Mouse (Mus musculus) 416B (cell line): ENCODE measurements around the gene Poll.
A peak's percentile ranks its signal among the peaks of the same experiment; 100 is the strongest.

Source experiments
- DNase-seq: peaks from one replicate; pipeline ENCODE4 v3.0.0; 2011; ENCODE audit warnings: low read depth

Gene Poll

DNA sequence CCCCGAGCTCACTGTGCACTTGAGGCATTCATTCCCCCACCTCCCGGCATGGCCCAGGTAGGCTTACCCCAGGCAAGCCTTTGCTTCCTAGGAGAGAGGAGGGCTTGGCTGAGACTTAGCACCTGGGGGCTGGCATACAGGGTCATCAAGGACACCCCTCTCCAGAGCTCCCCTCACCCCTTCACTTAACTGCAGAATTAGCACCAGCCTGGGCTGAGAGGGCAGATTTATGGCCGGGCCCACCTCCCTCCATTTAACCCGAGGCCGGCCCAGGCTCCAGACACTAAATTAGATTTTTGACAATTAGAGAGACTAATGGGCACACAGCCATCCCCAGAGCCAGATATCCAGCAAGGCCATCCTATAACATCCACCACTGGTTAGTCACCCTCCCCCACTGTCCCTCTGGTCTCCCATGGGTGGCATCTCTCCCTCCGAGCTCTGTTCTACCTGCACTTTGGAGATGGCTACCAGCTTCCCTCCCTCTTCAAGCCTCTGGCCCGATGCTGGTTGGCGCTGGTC, 25.1 kb downstream of the Poll start:
- no peak for DNase-seq

DNA sequence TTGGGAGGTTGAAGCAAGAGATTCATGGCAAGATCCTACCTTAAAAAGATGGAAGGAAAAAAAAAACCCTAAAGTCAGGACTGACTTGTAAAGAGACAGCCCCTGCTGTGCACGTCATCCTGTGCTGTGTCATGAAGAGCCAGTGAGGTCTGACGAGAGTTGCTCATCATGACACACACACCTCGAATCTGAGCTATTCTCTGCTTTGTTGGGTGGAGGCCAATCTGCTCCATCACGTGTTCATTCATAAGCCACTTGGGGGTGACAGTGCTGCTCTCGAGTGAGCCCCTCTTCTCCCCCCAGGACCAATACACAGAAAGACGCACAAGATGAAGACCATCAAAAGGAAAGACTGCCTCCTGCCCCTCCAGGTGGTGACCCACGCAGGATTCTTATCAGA, 26.7 kb downstream of the Poll start:
- DNase-seq, result peak; percentile 14

GRCm38 (mm10) chr19:45531554-45531953, 28.8 kb downstream of the Poll start:
- no peak for DNase-seq

DNA sequence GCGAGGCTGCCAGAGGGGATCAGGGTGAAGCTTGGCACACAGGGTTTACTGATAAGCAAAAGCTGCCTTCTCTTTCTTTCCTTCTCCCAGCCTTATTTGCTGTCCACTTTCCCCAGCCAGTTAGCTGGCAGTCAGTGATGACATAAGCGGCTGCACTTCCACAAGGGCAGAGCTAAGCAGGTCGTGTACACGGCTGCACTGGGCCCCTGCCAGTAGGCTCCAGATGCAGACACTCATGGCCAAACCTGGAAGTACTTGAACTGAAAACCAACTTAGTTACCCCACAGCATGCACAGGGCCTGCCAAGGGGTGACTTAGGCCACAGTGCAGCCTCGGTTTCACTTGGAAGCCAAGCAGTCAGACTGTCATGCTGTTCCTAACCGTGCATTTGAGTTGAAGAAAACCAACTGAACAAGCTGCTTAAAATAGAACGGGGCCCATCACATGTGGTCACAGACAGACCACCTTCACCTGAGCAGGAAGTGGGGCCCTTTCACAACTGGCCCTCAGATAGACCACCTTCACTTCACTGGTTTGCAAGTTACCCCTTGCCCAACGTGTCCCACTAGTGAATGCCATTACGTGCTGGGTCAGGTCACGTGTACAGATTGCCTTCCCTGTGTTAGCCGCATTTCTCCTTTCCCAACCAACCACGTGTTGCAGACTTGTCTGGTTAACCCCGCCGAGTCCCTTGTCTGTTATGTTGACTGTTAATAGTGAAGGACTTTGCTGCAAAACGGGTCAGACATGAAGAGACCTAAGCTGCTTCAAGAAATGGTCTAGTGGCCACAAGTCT, 29.9 kb downstream of the Poll start:
- no peak for DNase-seq

GRCm38 (mm10) chr19:45529294-45529693, 31.0 kb downstream of the Poll start:
- DNase-seq, result no peak

DNA sequence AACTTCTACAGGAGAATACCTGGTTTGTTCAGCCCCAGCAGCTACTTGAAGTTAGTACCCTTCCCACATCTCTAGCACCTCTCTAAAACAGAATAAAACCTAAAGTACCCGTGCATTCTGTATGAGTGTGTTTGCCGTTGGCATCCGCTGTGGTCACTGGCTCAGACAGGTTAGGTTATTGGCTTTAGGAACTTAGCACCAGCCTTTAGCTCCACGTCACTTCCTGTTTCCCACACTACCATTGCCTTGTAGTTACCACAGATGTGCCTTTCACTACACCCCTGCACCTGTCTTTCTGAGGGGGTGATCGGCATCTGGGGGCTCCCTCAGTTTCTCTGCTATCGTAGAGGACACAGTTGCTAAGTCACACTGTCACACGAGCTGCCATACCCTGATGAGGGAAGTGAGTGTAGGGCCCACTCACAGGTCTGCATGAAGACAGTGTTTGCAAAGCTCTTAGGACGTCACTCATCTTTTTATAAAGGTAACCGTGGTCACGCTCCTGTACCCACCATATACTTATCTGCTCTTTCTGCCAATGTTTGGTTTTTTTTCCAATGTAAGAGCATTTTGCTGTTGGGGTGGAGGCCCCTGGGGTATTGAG, 32.3 kb downstream of the Poll start:
- DNase-seq, result no peak

DNA sequence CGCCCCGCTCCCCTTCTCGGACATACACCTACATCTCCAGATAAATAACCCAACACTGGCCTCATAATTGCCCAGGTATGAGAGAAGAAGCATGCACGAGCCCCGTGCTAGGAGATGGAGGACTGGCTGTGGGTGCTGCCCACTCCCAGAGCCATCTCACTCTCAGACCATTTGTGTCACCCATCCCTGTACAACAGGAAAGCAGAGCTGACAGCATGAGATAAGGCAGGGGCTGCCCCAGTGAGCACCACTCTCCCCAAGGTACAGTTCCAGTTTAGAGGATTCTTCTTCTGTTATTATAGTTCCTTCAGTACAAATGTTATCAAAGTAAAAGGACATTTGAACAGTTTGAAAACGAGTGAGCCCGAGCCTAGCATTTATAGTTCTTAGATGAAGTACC, 32.9 kb downstream of the Poll start:
- DNase-seq, result no peak

DNA sequence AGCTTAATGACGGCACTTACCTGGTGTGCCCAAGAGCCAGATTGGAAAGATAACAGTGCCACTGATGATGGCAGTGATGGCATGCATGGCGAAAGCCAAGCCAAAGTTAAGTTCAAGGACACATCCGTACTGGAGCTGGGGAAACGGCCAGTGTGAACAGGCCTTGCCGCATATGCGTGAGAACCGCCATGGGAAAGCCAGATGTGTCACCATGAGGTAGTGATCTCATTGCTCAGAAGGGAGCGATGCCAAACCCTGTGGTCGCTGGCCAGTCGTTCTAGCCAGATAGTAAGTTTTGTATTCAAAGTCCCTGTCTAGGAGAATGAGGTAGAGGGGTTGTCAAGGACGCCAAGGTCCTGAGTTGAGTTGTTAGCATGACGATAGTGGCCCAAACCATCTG, 44.1 kb downstream of the Poll start:
- DNase-seq, result no peak

- DNase-seq, result no peak
Observed at GRCm38 (mm10) chr19:45515341-45515740, 45.0 kb downstream of the Poll start.

GRCm38 (mm10) chr19:45511406-45511805, 48.9 kb downstream of the Poll start:
- DNase-seq, result no peak

GRCm38 (mm10) chr19:45510680-45511079, 49.7 kb downstream of the Poll start:
- DNase-seq, result no peak

DNA sequence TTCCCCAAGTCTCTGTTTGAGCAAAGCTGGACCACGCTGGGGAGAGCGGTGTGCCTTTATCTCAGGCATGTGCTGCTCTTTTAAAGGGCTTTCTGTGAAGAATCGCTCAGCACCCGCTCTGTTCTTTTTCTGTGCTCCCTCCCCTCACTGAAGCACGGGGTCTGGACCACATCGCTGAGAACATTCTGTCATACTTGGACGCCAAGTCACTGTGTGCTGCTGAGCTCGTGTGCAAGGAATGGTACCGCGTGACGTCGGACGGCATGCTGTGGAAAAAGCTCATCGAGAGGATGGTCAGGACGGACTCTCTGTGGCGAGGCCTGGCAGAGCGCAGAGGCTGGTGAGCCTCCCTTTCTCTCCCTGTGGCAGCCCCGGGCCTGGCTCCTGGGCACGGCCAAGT, 52.8 kb downstream of the Poll start:
- DNase-seq, result no peak

DNA sequence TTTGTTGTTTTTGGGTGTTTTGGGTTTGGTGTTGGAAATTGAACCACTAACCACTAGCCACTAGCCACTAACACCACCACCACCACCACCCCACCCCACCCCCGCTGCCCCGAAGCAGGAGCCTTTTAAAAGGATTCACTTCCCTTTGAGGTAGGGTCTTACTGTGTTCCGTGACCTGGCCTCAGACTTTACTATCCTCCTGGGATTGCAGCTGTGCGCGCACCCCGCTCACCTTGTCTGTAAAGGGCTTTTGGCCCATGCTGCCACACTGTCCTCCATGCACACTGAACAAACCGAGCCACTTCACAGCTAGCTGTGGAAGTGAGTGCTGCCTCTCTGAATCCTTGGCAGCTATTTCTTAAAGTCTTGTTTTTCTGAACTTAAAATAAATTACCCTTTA, 54.9 kb downstream of the Poll start:
- no peak for DNase-seq
